Mouse (Mus musculus) spleen, adult 2 months (tissue): ENCODE results near the gene Hcfc1.

Experiments
- CTCF ChIP-seq: fragments of 200-500 bp; IDR thresholded peaks from 2 replicates; pipeline ENCODE4 v1.5.1; 2011; ENCODE audit warnings: mild to moderate bottlenecking, inconsistent platforms; ENCODE audit not compliant: insufficient read depth, insufficient read length, insufficient replicate concordance; ENCODE audit errors: extremely low read depth
- POLR2A ChIP-seq: fragments of 200-500 bp; IDR thresholded peaks from 2 replicates; pipeline ENCODE4 v1.6.1; 2011; ENCODE audit warnings: low read depth, low read length, inconsistent platforms

DNA sequence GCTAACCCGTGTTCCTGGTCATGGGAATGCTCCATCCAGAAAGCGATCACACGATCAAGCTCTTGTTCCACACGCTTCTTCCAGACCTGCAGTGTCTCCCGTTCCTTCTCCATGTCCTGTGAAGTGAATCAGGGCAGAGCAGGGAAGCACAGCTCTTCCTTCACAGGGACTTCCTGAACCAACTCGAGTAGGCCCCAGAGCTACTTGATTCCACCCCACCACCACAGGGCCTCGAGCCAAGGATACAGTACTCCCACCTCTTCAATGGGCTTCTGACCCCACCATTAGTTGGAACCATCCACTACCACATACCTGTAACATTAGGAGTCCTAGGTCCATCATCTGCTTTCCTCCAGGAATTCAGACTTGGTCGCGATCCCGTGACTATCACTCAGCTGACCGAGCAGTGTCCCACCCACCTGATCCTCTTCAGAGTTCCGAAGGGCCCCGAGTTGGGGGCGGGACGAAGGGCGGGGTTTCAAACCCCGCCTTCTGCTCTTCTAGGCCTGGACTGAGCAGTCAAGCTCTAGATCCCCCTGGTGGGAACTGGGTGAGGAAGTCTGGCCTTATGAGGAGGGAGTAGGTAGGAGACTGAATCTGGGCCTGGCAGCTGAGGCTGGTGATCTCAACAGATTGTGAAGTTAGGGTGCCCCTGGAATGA, 35.6 kb downstream of the Hcfc1 start, which contains the start of gene Renbp:
- no peak for TF ChIP-seq POLR2A
- TF ChIP-seq CTCF = no peak
